Mouse (Mus musculus) neural tube, embryonic 14.5 days (tissue): Measurements from ENCODE around the gene Tnfrsf21. TPM values are rescaled to one million over a fixed set of nuclear protein-coding genes. Genes with fewer than 3 reads are reported as not detected.

ENCODE experiments used
- ATAC-seq: fragments of 200-750 bp; cut with Nextera tagmentation; 2 replicates; pipeline ENCODE4 v1.8.0; 2017; ENCODE audit warnings: low read depth, mild to moderate bottlenecking, moderate TSS enrichment, moderate library complexity
- H3K27ac ChIP-seq: fragments of 300-500 bp; sonication (generic); 2 replicates; pipeline ENCODE4 v1.5.1; 2014; ENCODE audit warnings: low read depth, mild to moderate bottlenecking, control low read depth, low read length, moderate library complexity, mixed read lengths
- H3K27me3 ChIP-seq: fragments of 300-500 bp; sonication (generic); 2 replicates; pipeline ENCODE4 v1.6.1; 2014; ENCODE audit warnings: low read length; ENCODE audit not compliant: control insufficient read depth, insufficient read depth
- H3K36me3 ChIP-seq: fragments of 300-500 bp; sonication (generic); 2 replicates; pipeline ENCODE4 v1.6.1; 2014; ENCODE audit warnings: low read length, mixed read lengths; ENCODE audit not compliant: control insufficient read depth, insufficient read depth
- H3K4me1 ChIP-seq: fragments of 300-500 bp; sonication (generic); 2 replicates; pipeline ENCODE4 v1.6.1; 2014; ENCODE audit warnings: low read length; ENCODE audit not compliant: control insufficient read depth, insufficient read depth
- H3K4me2 ChIP-seq: fragments of 300-500 bp; sonication (generic); 2 replicates; pipeline ENCODE4 v1.6.1; 2014; ENCODE audit warnings: mild to moderate bottlenecking, low read depth, low read length, control low read depth
- H3K4me3 ChIP-seq: fragments of 300-500 bp; sonication (generic); 2 replicates; pipeline ENCODE4 v1.5.1; 2014; ENCODE audit warnings: low read depth, low read length, control low read depth, mixed read lengths
- H3K9ac ChIP-seq: fragments of 300-500 bp; sonication (generic); replicated peaks from 2 replicates; pipeline ENCODE4 v1.6.1; 2014; ENCODE audit warnings: low read depth, mild to moderate bottlenecking, control low read depth, low read length, mixed read lengths
- H3K9me3 ChIP-seq: fragments of 300-500 bp; sonication (generic); 2 replicates; pipeline ENCODE4 v1.6.1; 2016; ENCODE audit warnings: low read length; ENCODE audit not compliant: control insufficient read depth
- WGBS: fragments of 180-500 bp; shearing (Covaris S2); extraction: QIAGEN DNeasy Blood & Tissue Kit; methylation state at CpG from one replicate; pipeline ENCODE4 v1.1.7; 2014; 5-methylcytosine and 5-hydroxymethylcytosine counted together
- polyA plus RNA-seq: library from polyadenylated mRNA; unstranded; fragments of >200 nt; fragmentation: Nextera tagmentation; extraction: Ambion mirVana; gene quantifications from 2 replicates; pipeline ENCODE4 v1.2.1, GENCODE M21; 2014

Tnfrsf21 gene
- polyA plus RNA-seq, 1 experiment from 2014 or later: 82.6 TPM

GRCm38 (mm10) chr17:43068846-43069553 lies 52.6 kb downstream of the Tnfrsf21 start:
- H3K36me3 ChIP-seq: peaks cover 8% of the 10 kb centered on the region; the same call in 1 of the 2 replicates
- no peaks in the 10 kb centered on the region for H3K9me3 ChIP-seq
- peak; percentile 53; the same call in 1 of the 2 replicates for ATAC-seq
- no peak overlapping the region for H3K4me3 ChIP-seq
- H3K9ac ChIP-seq: no peak overlapping the region
- H3K27ac ChIP-seq: no peak overlapping the region
- 44% methylated on average over 7 of the region's 7 CpGs for WGBS
- H3K4me2 ChIP-seq: no peak overlapping the region
- no peaks in the 10 kb centered on the region for H3K27me3 ChIP-seq
- H3K4me1 ChIP-seq: no peaks in the 10 kb centered on the region

- H3K4me3 ChIP-seq: no peak overlapping the region
- no peak overlapping the region for H3K4me2 ChIP-seq
- H3K9me3 ChIP-seq: no peaks in the 10 kb centered on the region
- no peaks in the 10 kb centered on the region for H3K36me3 ChIP-seq
- no peaks in the 10 kb centered on the region for H3K27me3 ChIP-seq
- no peak overlapping the region for H3K9ac ChIP-seq
- H3K27ac ChIP-seq: no peak overlapping the region
- no peak for ATAC-seq
- H3K4me1 ChIP-seq: no peaks in the 10 kb centered on the region
- WGBS: 90% methylated on average over 2 of the region's 2 CpGs
Observed at GRCm38 (mm10) chr17:43070946-43071345, 54.6 kb downstream of the Tnfrsf21 start.

GRCm38 (mm10) chr17:43072142-43072786 lies 55.9 kb downstream of the Tnfrsf21 start:
- no peak for ATAC-seq
- WGBS: 79% methylated on average over 11 of the region's 11 CpGs
- H3K4me2 ChIP-seq: no peak overlapping the region
- no peak overlapping the region for H3K9ac ChIP-seq
- no peak overlapping the region for H3K4me3 ChIP-seq
- H3K27me3 ChIP-seq: no peaks in the 10 kb centered on the region
- H3K27ac ChIP-seq: no peak overlapping the region
- H3K36me3 ChIP-seq: no peaks in the 10 kb centered on the region
- H3K4me1 ChIP-seq: peaks cover 3% of the 10 kb centered on the region
- no peaks in the 10 kb centered on the region for H3K9me3 ChIP-seq

GRCm38 (mm10) chr17:43072787-43073148 lies 56.4 kb downstream of the Tnfrsf21 start:
- Histone ChIP-seq H3K27me3 (no peaks in the 10 kb centered on the region), H3K9ac (no peak overlapping the region), H3K9me3 (no peaks in the 10 kb centered on the region), H3K4me3 (no peak overlapping the region), H3K4me2 (no peak overlapping the region), H3K27ac (no peak overlapping the region), H3K36me3 (no peaks in the 10 kb centered on the region), H3K4me1 (peaks cover 8% of the 10 kb centered on the region)
- no peak for ATAC-seq
- WGBS: 65% methylated on average over 5 of the region's 5 CpGs

- 76% methylated on average over 5 of the region's 5 CpGs for WGBS
Observed at GRCm38 (mm10) chr17:43074391-43074790, 58.0 kb downstream of the Tnfrsf21 start.

GRCm38 (mm10) chr17:43075100-43075499 lies 58.7 kb downstream of the Tnfrsf21 start:
- no peaks in the 10 kb centered on the region for H3K27me3 ChIP-seq
- no peaks in the 10 kb centered on the region for H3K9me3 ChIP-seq
- H3K36me3 ChIP-seq: no peaks in the 10 kb centered on the region
- H3K27ac ChIP-seq: no peak overlapping the region
- no peak overlapping the region for H3K9ac ChIP-seq
- no peak overlapping the region for H3K4me2 ChIP-seq
- no peak for ATAC-seq
- H3K4me1 ChIP-seq: peaks cover 9% of the 10 kb centered on the region
- no peak overlapping the region for H3K4me3 ChIP-seq
- 53% methylated on average over 8 of the region's 8 CpGs for WGBS

More at GRCm38 (mm10) chr17:43074391-43074790, 58.0 kb downstream of the Tnfrsf21 start:
- Histone ChIP-seq H3K27me3 (no peaks in the 10 kb centered on the region), H3K36me3 (no peaks in the 10 kb centered on the region), H3K9ac (no peak overlapping the region), H3K27ac (no peak overlapping the region), H3K4me3 (no peak overlapping the region), H3K4me2 (no peak overlapping the region), H3K4me1 (peaks cover 9% of the 10 kb centered on the region), H3K9me3 (no peaks in the 10 kb centered on the region)
- no peak for ATAC-seq

- H3K27ac ChIP-seq: no peak overlapping the region
- no peaks in the 10 kb centered on the region for H3K27me3 ChIP-seq
- H3K36me3 ChIP-seq: no peaks in the 10 kb centered on the region
- peaks cover 9% of the 10 kb centered on the region for H3K4me1 ChIP-seq
- H3K4me2 ChIP-seq: no peak overlapping the region
- no peak for ATAC-seq
- no peak overlapping the region for H3K9ac ChIP-seq
- H3K9me3 ChIP-seq: no peaks in the 10 kb centered on the region
- no peak overlapping the region for H3K4me3 ChIP-seq
- 80% methylated on average over 8 of the region's 8 CpGs for WGBS
Observed at GRCm38 (mm10) chr17:43075937-43076336, 59.6 kb downstream of the Tnfrsf21 start.

GRCm38 (mm10) chr17:43076801-43077493 lies 60.6 kb downstream of the Tnfrsf21 start:
- no peaks in the 10 kb centered on the region for H3K36me3 ChIP-seq
- no peak overlapping the region for H3K9ac ChIP-seq
- ATAC-seq: peak; percentile 91
- 21% methylated on average over 17 of the region's 18 CpGs for WGBS
- 0 out of 2 replicates have a peak overlapping the region, but pooled peaks have one; percentile 8 for H3K4me2 ChIP-seq
- peaks cover 9% of the 10 kb centered on the region for H3K4me1 ChIP-seq
- H3K4me3 ChIP-seq: no peak overlapping the region
- H3K9me3 ChIP-seq: no peaks in the 10 kb centered on the region
- no peaks in the 10 kb centered on the region for H3K27me3 ChIP-seq
- no peak overlapping the region for H3K27ac ChIP-seq

- Histone ChIP-seq H3K4me2 (0 out of 2 replicates have a peak overlapping the region, but pooled peaks have one; percentile 8), H3K9ac (no peak overlapping the region), H3K36me3 (no peaks in the 10 kb centered on the region), H3K27ac (no peak overlapping the region), H3K9me3 (no peaks in the 10 kb centered on the region), H3K27me3 (no peaks in the 10 kb centered on the region), H3K4me3 (no peak overlapping the region), H3K4me1 (peaks cover 9% of the 10 kb centered on the region)
- 51% methylated on average over 4 of the region's 4 CpGs for WGBS
- ATAC-seq: 0 out of 2 replicates have a peak, but pooled peaks have one; percentile 16
Observed at GRCm38 (mm10) chr17:43077540-43077939, 61.2 kb downstream of the Tnfrsf21 start.
